Comparison of ENCODE assay signal across 12 mouse cellular contexts in genomic region chr9:15003676-15004297, GRCm38 (mm10). TPM values are rescaled to one million over a fixed set of nuclear protein-coding genes. Genes with fewer than 3 reads are reported as not detected.
DNase-seq lines count a peak whose midpoint lies in the region; ATAC-seq and TF ChIP-seq lines count a peak whose summit lies in the region.
"Had no signal": no experiment of that assay in that cellular context is flagged by ENCODE, and none has a peak within 500 bp of the region (broad histone marks: within the 10 kb centered on the region; RNA-seq: fewer than 3 reads in every experiment).

No protein-coding gene starts in this region.

- no peaks in the 10 kb centered on the region for H3K27me3 ChIP-seq in lung, embryonic 14.5 days (ENCODE audit: insufficient read depth, low read length)
- no peaks in the 10 kb centered on the region for H3K27me3 ChIP-seq in hindbrain, embryonic 13.5 days
- H3K27me3 ChIP-seq: liver, embryonic 13.5 days; midbrain, embryonic 12.5 days had no signal

- peaks cover 32% of the 10 kb centered on the region for H3K36me3 ChIP-seq in lung, embryonic 14.5 days (ENCODE audit: insufficient read depth)
- H3K36me3 ChIP-seq in hindbrain, embryonic 13.5 days: peaks cover 54% of the 10 kb centered on the region

- H3K4me3 ChIP-seq in lung, embryonic 14.5 days (ENCODE audit: low read depth, low read length): no peak overlapping the region
- H3K4me3 ChIP-seq in hindbrain, embryonic 13.5 days: no peak overlapping the region
- H3K4me3 ChIP-seq: heart, embryonic 15.5 days; liver, embryonic 13.5 days; midbrain, embryonic 12.5 days had no signal

- no peak overlapping the region for H3K27ac ChIP-seq in lung, embryonic 14.5 days (ENCODE audit: low read depth)
- H3K27ac ChIP-seq in hindbrain, embryonic 13.5 days: peak overlapping the region; percentile 14; the same call in 1 of the 2 replicates
- H3K27ac ChIP-seq: heart, embryonic 15.5 days; liver, embryonic 13.5 days; midbrain, embryonic 12.5 days had no signal

- H3K4me1 ChIP-seq in lung, embryonic 14.5 days (ENCODE audit: insufficient read depth): no peaks in the 10 kb centered on the region
- H3K4me1 ChIP-seq in hindbrain, embryonic 13.5 days (replicated peaks): peaks cover 20% of the 10 kb centered on the region
- H3K4me1 ChIP-seq: heart, embryonic 15.5 days; liver, embryonic 13.5 days had no signal

- no peak overlapping the region for H3K9ac ChIP-seq in lung, embryonic 14.5 days
- H3K9ac ChIP-seq in hindbrain, embryonic 13.5 days: no peak overlapping the region
- H3K9ac ChIP-seq: heart, embryonic 15.5 days; liver, embryonic 13.5 days; midbrain, embryonic 12.5 days had no signal

- 44% methylated on average over 10 of the region's 10 CpGs for WGBS in lung, embryonic 14.5 days
- 24% methylated on average over 10 of the region's 10 CpGs for WGBS in hindbrain, embryonic 13.5 days

- TF ChIP-seq CTCF in lung, embryonic 14.5 days (IDR thresholded peaks at IDR 0.05; ENCODE audit: low read depth): no peak

- no peak for DNase-seq in lung, embryonic 14.5 days
- no peak for DNase-seq in lung, adult 18-20 months
- DNase-seq in embryo, embryonic 10 days (ENCODE audit: low spot score): peak; percentile 64
- DNase-seq in retina, embryonic 14.5 days (ENCODE audit: low spot score): peak; percentile 16
- no peak for DNase-seq in urinary bladder, postnatal 4 days (ENCODE audit: low spot score in 2 of 2)
- DNase-seq: cerebellum, adult 18-20 months; kidney, postnatal 14 days; liver, embryonic 13.5 days had no signal

- no peak overlapping the region for H3K4me2 ChIP-seq in lung, embryonic 14.5 days
- H3K4me2 ChIP-seq in hindbrain, embryonic 13.5 days: no peak overlapping the region
- H3K4me2 ChIP-seq: heart, embryonic 15.5 days; liver, embryonic 13.5 days; midbrain, embryonic 12.5 days had no signal

- peak; percentile 35; the same call in 1 of the 2 replicates for ATAC-seq in lung, embryonic 14.5 days (ENCODE audit: insufficient read depth)
- ATAC-seq in hindbrain, embryonic 13.5 days (ENCODE audit: low FRiP score): no peak
- no peak for ATAC-seq in megakaryocyte-erythroid progenitor cell, adult 5-6 weeks (replicated peaks; ENCODE audit: low FRiP score, low TSS enrichment, poor library complexity, severe bottlenecking)

- no peaks in the 10 kb centered on the region for H3K9me3 ChIP-seq in lung, embryonic 14.5 days (ENCODE audit: low read depth, low read length)
- H3K9me3 ChIP-seq in hindbrain, embryonic 13.5 days: no peaks in the 10 kb centered on the region
- H3K9me3 ChIP-seq: heart, embryonic 15.5 days; liver, embryonic 13.5 days; midbrain, embryonic 12.5 days had no signal

RNA-seq across cellular contexts. Expression of gene Panx1, which starts 41.5 kb away (rescaled TPM):
- polyA plus RNA-seq in lung, embryonic 14.5 days (2014; fragmentation: Nextera tagmentation; extraction: Ambion mirVana): 48.8 and 52.6 TPM in 2 replicates
- 148 and 152 TPM in 2 replicates for polyA plus RNA-seq in hindbrain, embryonic 13.5 days (2015; fragmentation: Nextera tagmentation; extraction: Ambion mirVana)
- total RNA-seq in megakaryocyte-erythroid progenitor cell, adult 5-6 weeks (2014; fragmentation: Nextera tagmentation): 3.9 and 19.7 TPM in 2 replicates
- total RNA-seq in megakaryocyte-erythroid progenitor cell, adult 5-6 weeks (2017): 5.2 and 5.4 TPM in 2 replicates

Comparison
In these comparisons a context has a peak if more than half of its experiments do, and no peak if none do; other contexts are left out.
1. DNase-seq: peak in embryo, embryonic 10 days (single experiment) and retina, embryonic 14.5 days (single experiment); none in lung, embryonic 14.5 days (single experiment), lung, adult 18-20 months (0 of 2) and urinary bladder, postnatal 4 days (0 of 2).